Mouse (Mus musculus) heart, postnatal 0 days (tissue): ENCODE measurements around the gene Tex45.

ENCODE experiments used
- CTCF ChIP-seq: IDR thresholded peaks from 2 replicates; pipeline ENCODE4 v1.5.1; 2016; ENCODE audit warnings: antibody characterized with exemption, control low read depth, low read depth
- EP300 ChIP-seq: IDR thresholded peaks from 2 replicates; pipeline ENCODE4 v1.6.1; 2016; ENCODE audit warnings: antibody characterized with exemption, low read depth

DNA sequence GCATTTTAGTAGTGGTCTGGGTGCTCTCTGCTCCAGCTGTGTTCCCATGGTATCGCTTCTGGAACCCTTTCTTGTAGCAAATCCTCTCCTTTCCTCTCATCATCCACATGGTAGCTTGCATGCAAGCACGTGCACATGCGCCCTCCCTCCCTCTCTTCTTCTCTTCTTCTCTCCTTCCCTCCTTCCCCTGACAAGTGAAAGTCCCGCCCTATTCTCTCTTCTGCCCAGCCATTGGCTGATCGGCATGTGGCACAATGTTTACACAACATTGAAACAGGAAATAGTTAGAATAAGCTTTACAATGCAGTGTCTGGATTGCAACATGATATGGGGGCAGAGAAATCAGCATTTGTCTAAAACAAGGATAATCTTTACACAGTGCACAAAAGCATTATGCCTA, 10.9 kb downstream of the Tex45 start:
- TF ChIP-seq CTCF, result no peak
- no peak for TF ChIP-seq EP300
